Mouse (Mus musculus): ENCODE measurements at regions not wholly inside any gene's neighbourhood (a gene's known extent, or its start where the extent isn't known, plus 50 kb on each side); places are given as distances from the start of the nearest gene placed in this dataset.

GRCm38 (mm10) chr3:43155643-43156042, 1413.2 kb downstream of the D3Ertd751e start:
- TF ChIP-seq POLR2AphosphoS5 (IDR thresholded peaks at IDR 0.05; ENCODE audit: borderline replicate concordance, low read depth, low read length) (no peak), EP300 (IDR thresholded peaks at IDR 0.05; ENCODE audit: low read depth in 1 of 2, low read length in 2 of 2) (no peak), GATA1 (IDR thresholded peaks at IDR 0.05; ENCODE audit: low read depth, low read length) (no peak), TCF12 (IDR thresholded peaks at IDR 0.05; ENCODE audit: low read depth, low read length) (no peak), USF1 (IDR thresholded peaks at IDR 0.05; ENCODE audit: low read depth, low read length) (no peak), POLR2A (IDR thresholded peaks at IDR 0.05; ENCODE audit: control insufficient read depth in 1 of 2, insufficient read depth in 1 of 2, low read depth in 1 of 2, low read length in 2 of 2, poor library complexity in 1 of 2) (no peak)

Data from MEL (cell line).